Mouse (Mus musculus): ENCODE measurements around the gene Osbpl8. TPM values are rescaled to one million over a fixed set of nuclear protein-coding genes. Genes with fewer than 3 reads are reported as not detected.
A peak's percentile ranks its signal among the peaks of the same experiment; 100 is the strongest.
"Not testable (repeated sequence)": the region's sequence is repeated elsewhere in the genome, so short reads cannot be mapped to it uniquely, and the experiment has no call there.

Osbpl8 gene
- polyA plus RNA-seq, 1 experiment = 17.1 TPM

- H3K4me3 ChIP-seq (ENCODE audit: insufficient read depth, low read depth, low read length) = no peak overlapping the region
- TF ChIP-seq CTCF (conservative IDR thresholded peaks at IDR 0.05; ENCODE audit: insufficient read depth, insufficient read length, low read depth, low read length) (no peak), POLR2A (IDR thresholded peaks at IDR 0.05; ENCODE audit: low read depth, low read length) (no peak)
- H3K27me3 ChIP-seq (replicated peaks; ENCODE audit: control insufficient read depth, insufficient read depth, low read length) = no peaks in the 10 kb centered on the region
- H3K36me3 ChIP-seq (ENCODE audit: control insufficient read depth, insufficient read depth, low read length) = no peaks in the 10 kb centered on the region
- 0 out of 2 replicates have a peak, but pooled peaks cover 3% of the 10 kb centered on the region for H3K4me1 ChIP-seq (ENCODE audit: control insufficient read depth, insufficient read depth, low read length)
- H3K27ac ChIP-seq (ENCODE audit: insufficient read depth, low read depth, low read length) = no peak overlapping the region
- no peak for DNase-seq
- 58% methylated on average over 3 of the region's 3 CpGs for WGBS
Measured at GRCm38 (mm10) chr10:111216111-111216510, 51.6 kb downstream of the Osbpl8 start.

DNA sequence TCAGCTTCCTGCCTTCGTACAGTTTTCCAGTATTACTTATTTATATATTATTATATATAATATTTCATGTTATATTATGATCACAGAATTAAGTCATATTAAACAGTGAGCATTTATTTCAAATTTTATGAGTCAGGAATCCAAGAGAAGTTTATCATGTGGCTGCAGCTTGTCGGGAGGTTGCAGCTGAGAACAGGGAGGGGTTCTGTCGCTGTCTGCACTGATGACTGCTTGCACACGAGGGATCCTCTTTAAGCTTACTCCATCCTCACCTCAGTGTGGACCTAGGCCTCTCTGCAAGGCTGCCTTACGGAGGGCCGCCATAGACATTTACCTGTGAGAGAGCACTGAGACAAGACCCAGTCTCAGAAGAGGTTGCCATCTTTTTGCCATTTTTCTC lies 58.0 kb downstream of the Osbpl8 start:
- Histone ChIP-seq H3K27me3 (replicated peaks; ENCODE audit: control insufficient read depth, insufficient read depth, low read length) (no peaks in the 10 kb centered on the region), H3K4me1 (ENCODE audit: control insufficient read depth, insufficient read depth, low read length) (peaks cover 10% of the 10 kb centered on the region; the same call in 1 of the 2 replicates), H3K36me3 (ENCODE audit: control insufficient read depth, insufficient read depth, low read length) (no peaks in the 10 kb centered on the region; the same call in 1 of the 2 replicates), H3K27ac (ENCODE audit: insufficient read depth, low read depth, low read length) (no peak overlapping the region), H3K4me3 (ENCODE audit: insufficient read depth, low read depth, low read length) (no peak overlapping the region)
- TF ChIP-seq POLR2A (IDR thresholded peaks at IDR 0.05; ENCODE audit: low read depth, low read length) = no peak
- DNase-seq = no peak
- 73% methylated on average over 6 of the region's 6 CpGs for WGBS

GRCm38 (mm10) chr10:111223218-111223830 lies 58.8 kb downstream of the Osbpl8 start:
- 48% methylated on average over 10 of the region's 10 CpGs for WGBS
- Histone ChIP-seq H3K4me1 (ENCODE audit: control insufficient read depth, insufficient read depth, low read length) (peaks cover 11% of the 10 kb centered on the region; the same call in 1 of the 2 replicates), H3K27me3 (replicated peaks; ENCODE audit: control insufficient read depth, insufficient read depth, low read length) (no peaks in the 10 kb centered on the region), H3K4me3 (ENCODE audit: insufficient read depth, low read depth, low read length) (no peak overlapping the region), H3K27ac (ENCODE audit: insufficient read depth, low read depth, low read length) (peak overlapping the region; percentile 35; the same call in 1 of the 2 replicates), H3K36me3 (ENCODE audit: control insufficient read depth, insufficient read depth, low read length) (no peaks in the 10 kb centered on the region; the same call in 1 of the 2 replicates)
- no peak for DNase-seq
- TF ChIP-seq CTCF (conservative IDR thresholded peaks at IDR 0.05; ENCODE audit: insufficient read depth, insufficient read length, low read depth, low read length) = no peak

GRCm38 (mm10) chr10:111224696-111225095 lies 60.1 kb downstream of the Osbpl8 start:
- TF ChIP-seq POLR2A (IDR thresholded peaks at IDR 0.05; ENCODE audit: low read depth, low read length) (no peak), CTCF (conservative IDR thresholded peaks at IDR 0.05; ENCODE audit: insufficient read depth, insufficient read length, low read depth, low read length) (no peak)
- Histone ChIP-seq H3K27ac (ENCODE audit: insufficient read depth, low read depth, low read length) (no peak overlapping the region), H3K4me3 (ENCODE audit: insufficient read depth, low read depth, low read length) (no peak overlapping the region), H3K4me1 (ENCODE audit: control insufficient read depth, insufficient read depth, low read length) (peaks cover 11% of the 10 kb centered on the region; the same call in 1 of the 2 replicates), H3K36me3 (ENCODE audit: control insufficient read depth, insufficient read depth, low read length) (no peaks in the 10 kb centered on the region; the same call in 1 of the 2 replicates), H3K27me3 (replicated peaks; ENCODE audit: control insufficient read depth, insufficient read depth, low read length) (no peaks in the 10 kb centered on the region)
- DNase-seq = no peak
- WGBS = 90% methylated on average over 4 of the region's 4 CpGs

GRCm38 (mm10) chr10:111226508-111226907 lies 62.0 kb downstream of the Osbpl8 start:
- DNase-seq = peak; percentile 90
- no peak for TF ChIP-seq POLR2A (IDR thresholded peaks at IDR 0.05; ENCODE audit: low read depth, low read length)
- peak; percentile 96 for TF ChIP-seq CTCF (conservative IDR thresholded peaks at IDR 0.05; ENCODE audit: insufficient read depth, insufficient read length, low read depth, low read length)
- 15% methylated on average over 3 of the region's 3 CpGs for WGBS
- Histone ChIP-seq H3K27ac (ENCODE audit: insufficient read depth, low read depth, low read length) (no peak overlapping the region), H3K27me3 (replicated peaks; ENCODE audit: control insufficient read depth, insufficient read depth, low read length) (no peaks in the 10 kb centered on the region), H3K4me1 (ENCODE audit: control insufficient read depth, insufficient read depth, low read length) (peaks cover 11% of the 10 kb centered on the region; the same call in 1 of the 2 replicates), H3K4me3 (ENCODE audit: insufficient read depth, low read depth, low read length) (no peak overlapping the region), H3K36me3 (ENCODE audit: control insufficient read depth, insufficient read depth, low read length) (no peaks in the 10 kb centered on the region; the same call in 1 of the 2 replicates)

GRCm38 (mm10) chr10:111232237-111232636 lies 67.7 kb downstream of the Osbpl8 start:
- H3K36me3 ChIP-seq (ENCODE audit: control insufficient read depth, insufficient read depth, low read length); H3K4me1 ChIP-seq (ENCODE audit: control insufficient read depth, insufficient read depth, low read length); H3K27me3 ChIP-seq (replicated peaks; ENCODE audit: control insufficient read depth, insufficient read depth, low read length); DNase-seq; H3K4me3 ChIP-seq (ENCODE audit: insufficient read depth, low read depth, low read length); H3K27ac ChIP-seq (ENCODE audit: insufficient read depth, low read depth, low read length): not testable (repeated sequence)
- 79% methylated on average over 7 of the region's 7 CpGs for WGBS

DNA sequence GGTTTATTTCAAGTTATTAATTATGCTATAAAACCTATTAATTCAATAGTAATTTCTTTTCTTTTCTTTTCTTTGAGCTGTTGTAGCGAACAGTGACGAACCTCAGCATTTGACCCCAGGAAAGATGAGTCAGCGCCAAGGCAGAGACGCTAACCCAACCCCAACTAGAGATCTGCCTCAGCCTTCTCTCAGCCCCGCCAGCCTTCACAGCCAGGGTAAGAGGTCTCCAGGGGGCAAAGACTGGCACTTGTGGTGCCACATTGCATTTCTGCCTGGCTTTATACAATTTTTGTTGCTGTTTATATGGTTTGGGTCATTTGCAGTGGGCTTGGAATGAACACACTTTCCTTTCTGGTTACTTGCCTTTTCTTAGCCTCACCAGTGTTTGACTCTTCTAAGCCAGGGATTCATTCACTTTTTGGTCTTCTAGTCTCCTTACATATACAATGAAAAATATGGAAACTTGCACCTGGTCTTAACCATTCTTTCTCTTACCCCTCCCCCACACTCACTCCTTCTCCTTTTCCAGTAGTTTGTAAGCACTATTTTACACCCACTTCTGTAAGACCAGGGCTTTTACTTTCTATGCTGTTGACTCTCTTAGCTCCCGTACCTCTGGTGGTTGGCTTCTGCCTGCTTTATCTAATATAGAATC lies 69.1 kb downstream of the Osbpl8 start:
- no peaks in the 10 kb centered on the region for H3K27me3 ChIP-seq (replicated peaks; ENCODE audit: control insufficient read depth, insufficient read depth, low read length)
- no peak overlapping the region for H3K27ac ChIP-seq (ENCODE audit: insufficient read depth, low read depth, low read length)
- no peak for DNase-seq
- H3K4me3 ChIP-seq (ENCODE audit: insufficient read depth, low read depth, low read length) = no peak overlapping the region
- 57% methylated on average over 6 of the region's 6 CpGs for WGBS
- no peaks in the 10 kb centered on the region; the same call in 1 of the 2 replicates for H3K36me3 ChIP-seq (ENCODE audit: control insufficient read depth, insufficient read depth, low read length)
- H3K4me1 ChIP-seq (ENCODE audit: control insufficient read depth, insufficient read depth, low read length) = no peaks in the 10 kb centered on the region; the same call in 1 of the 2 replicates
- TF ChIP-seq CTCF (conservative IDR thresholded peaks at IDR 0.05; ENCODE audit: insufficient read depth, insufficient read length, low read depth, low read length) = no peak
- no peak for TF ChIP-seq POLR2A (IDR thresholded peaks at IDR 0.05; ENCODE audit: low read depth, low read length)
